Mouse (Mus musculus) E14TG2a.4 (cell line): ENCODE measurements around the gene Hscb.
"Not testable (repeated sequence)": the region's sequence is repeated elsewhere in the genome, so short reads cannot be mapped to it uniquely, and the experiment has no call there.

Experiments used
- H3K27me3 ChIP-seq: 2 replicates; pipeline ENCODE4 v1.6.1; 2014; ENCODE audit warnings: low read length, control low read depth; ENCODE audit not compliant: insufficient read depth
- H3K36me3 ChIP-seq: 2 replicates; pipeline ENCODE4 v1.6.1; 2014; ENCODE audit warnings: low read length, control low read depth; ENCODE audit not compliant: insufficient read depth
- H3K4me1 ChIP-seq: replicated peaks from 2 replicates; pipeline ENCODE4 v1.6.1; 2014; ENCODE audit warnings: low read depth, low read length, control low read depth
- H3K4me3 ChIP-seq: replicated peaks from 2 replicates; pipeline ENCODE4 v1.5.1; 2014; ENCODE audit warnings: mild to moderate bottlenecking, low read length
- H3K9me3 ChIP-seq: 2 replicates; pipeline ENCODE4 v1.6.1; 2014; ENCODE audit warnings: low read length, control low read depth
- CTCF ChIP-seq: conservative IDR thresholded peaks from 2 replicates; pipeline ENCODE4 v1.5.1; 2014; ENCODE audit warnings: low read length
- NANOG ChIP-seq: IDR thresholded peaks from 2 replicates; pipeline ENCODE4 v1.6.1; 2014; ENCODE audit warnings: borderline replicate concordance, low read length, mixed read lengths
- POU5F1 ChIP-seq: IDR thresholded peaks from 2 replicates; pipeline ENCODE4 v1.6.1; 2014; ENCODE audit warnings: low read length, borderline replicate concordance

Gene Hscb

DNA sequence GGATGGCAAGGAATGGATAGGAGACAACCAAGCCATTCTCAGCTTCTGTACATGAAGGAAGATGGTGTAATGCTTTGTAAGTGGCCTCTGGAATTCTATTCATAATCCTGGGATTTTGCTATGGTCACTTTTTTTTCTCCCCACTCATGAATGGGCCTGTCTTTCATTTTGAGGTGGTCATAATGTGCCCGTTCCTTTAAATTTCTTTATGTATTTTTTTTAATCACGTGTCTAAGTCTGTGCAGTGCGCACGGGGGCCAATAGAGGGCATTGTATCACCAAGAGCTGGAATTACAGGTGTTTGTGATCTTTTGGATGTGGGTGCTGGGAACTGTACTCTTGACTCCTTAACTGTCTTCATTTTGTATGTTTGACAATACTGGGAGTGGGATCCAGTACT lies 888 bp upstream of the Hscb start:
- H3K4me3 ChIP-seq = peak overlapping the region; percentile 90
- peaks cover 38% of the 10 kb centered on the region for H3K4me1 ChIP-seq
- H3K27me3 ChIP-seq = no peaks in the 10 kb centered on the region
- TF ChIP-seq CTCF = peak; percentile 82
- TF ChIP-seq POU5F1 = no peak
- peaks cover 25% of the 10 kb centered on the region for H3K36me3 ChIP-seq
- no peaks in the 10 kb centered on the region for H3K9me3 ChIP-seq

DNA sequence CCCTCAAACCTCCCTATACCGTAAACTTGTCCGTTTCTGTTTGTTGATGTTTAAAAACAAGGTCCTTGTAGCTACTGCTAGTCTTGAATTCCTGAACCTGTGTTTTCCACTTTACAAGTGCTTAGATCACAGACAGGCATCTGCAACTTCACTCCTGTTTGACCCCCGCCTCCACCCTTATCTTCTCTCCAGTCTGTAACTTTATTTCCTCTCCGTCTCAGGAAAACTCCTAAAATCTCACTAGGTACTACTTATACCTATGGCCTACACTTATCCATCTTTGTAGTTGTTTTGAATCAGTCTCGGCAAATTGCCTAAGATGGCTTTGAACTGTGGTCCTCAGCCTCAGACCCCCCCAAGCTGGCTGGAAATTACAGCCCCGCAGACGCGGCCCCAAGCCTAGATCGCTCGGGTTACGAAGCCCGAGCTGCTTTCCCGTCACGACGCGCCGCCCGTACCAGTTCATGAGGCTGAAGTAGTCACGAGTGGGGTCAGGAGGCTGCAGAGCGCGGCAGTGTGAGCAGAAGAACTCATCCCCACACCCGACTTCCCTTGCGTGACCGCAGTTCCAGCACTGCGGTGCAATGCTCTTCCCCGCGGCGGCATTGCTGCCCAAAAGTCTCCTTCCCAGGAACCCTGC lies 419 bp downstream of the Hscb start:
- no peaks in the 10 kb centered on the region for H3K27me3 ChIP-seq
- H3K4me1 ChIP-seq = peaks cover 40% of the 10 kb centered on the region
- TF ChIP-seq NANOG (no peak), CTCF (no peak), POU5F1 (no peak)
- peaks cover 34% of the 10 kb centered on the region for H3K36me3 ChIP-seq
- H3K4me3 ChIP-seq = peak overlapping the region; percentile 90
- H3K9me3 ChIP-seq = no peaks in the 10 kb centered on the region

DNA sequence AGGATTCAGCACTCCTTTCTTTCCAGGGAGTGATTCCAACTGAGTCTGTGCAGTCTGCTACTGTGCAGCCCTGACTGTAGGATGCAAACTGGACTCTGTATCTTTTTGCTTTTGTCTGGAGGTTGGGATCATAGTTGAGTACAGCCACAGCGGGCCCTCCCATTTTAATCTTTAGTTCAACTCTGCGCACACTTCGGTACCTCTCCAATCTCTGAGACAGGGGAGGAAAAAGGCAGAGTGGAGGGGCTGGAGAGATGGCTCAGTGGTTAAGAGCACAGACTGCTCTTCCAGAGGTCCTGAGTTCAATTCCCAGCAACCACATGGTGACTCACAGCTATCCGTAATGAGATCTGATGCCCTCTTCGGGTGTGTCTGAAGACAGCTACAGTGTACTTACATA lies 1.6 kb downstream of the Hscb start:
- H3K27me3 ChIP-seq, H3K4me3 ChIP-seq, H3K9me3 ChIP-seq: not testable (repeated sequence)
- Histone ChIP-seq H3K36me3 (peaks cover 40% of the 10 kb centered on the region), H3K4me1 (peaks cover 40% of the 10 kb centered on the region)

- Histone ChIP-seq H3K36me3 (peaks cover 24% of the 10 kb centered on the region), H3K9me3 (no peaks in the 10 kb centered on the region), H3K4me1 (peaks cover 32% of the 10 kb centered on the region), H3K27me3 (no peaks in the 10 kb centered on the region), H3K4me3 (no peak overlapping the region)
- TF ChIP-seq CTCF (peak; percentile 30), POU5F1 (no peak)
Observed at GRCm38 (mm10) chr5:110835959-110836358, 3.6 kb downstream of the Hscb start.

DNA sequence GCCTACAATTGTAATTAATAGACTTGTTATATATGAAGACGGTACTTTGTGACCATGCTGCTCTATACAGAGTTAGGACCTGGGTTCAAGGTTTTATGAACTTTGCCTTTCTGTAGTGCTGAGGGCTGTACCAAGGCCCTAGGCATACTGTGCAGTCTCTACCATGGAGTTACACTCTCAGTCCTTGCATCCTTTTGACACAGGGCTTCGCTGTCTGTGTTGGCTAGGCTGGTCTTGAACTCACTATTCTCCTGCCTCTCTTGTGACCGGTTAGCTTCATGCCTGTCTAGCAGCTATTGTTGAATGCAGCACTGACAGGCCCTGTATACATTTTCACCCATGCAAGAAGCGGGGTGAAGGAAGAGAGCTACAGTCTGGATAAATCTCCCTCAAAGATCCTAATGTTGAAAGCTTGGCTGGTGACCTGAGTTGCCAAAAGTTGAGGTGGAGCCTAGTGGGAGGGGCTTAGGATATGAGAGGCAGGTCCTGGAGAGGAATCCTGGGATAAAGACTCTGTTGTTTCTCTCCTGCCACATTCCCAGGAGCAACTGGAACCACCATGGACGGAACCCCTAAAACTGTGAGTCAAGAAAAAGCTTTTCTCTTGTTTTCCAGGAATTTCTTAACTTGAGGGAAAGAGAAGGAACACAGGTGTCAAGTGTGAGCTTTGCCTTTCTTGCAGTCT lies 8.4 kb downstream of the Hscb start:
- Histone ChIP-seq H3K27me3 (no peaks in the 10 kb centered on the region), H3K4me1 (peaks cover 17% of the 10 kb centered on the region), H3K36me3 (peaks cover 23% of the 10 kb centered on the region), H3K9me3 (no peaks in the 10 kb centered on the region), H3K4me3 (no peak overlapping the region)
- TF ChIP-seq NANOG (no peak), POU5F1 (no peak), CTCF (no peak)

DNA sequence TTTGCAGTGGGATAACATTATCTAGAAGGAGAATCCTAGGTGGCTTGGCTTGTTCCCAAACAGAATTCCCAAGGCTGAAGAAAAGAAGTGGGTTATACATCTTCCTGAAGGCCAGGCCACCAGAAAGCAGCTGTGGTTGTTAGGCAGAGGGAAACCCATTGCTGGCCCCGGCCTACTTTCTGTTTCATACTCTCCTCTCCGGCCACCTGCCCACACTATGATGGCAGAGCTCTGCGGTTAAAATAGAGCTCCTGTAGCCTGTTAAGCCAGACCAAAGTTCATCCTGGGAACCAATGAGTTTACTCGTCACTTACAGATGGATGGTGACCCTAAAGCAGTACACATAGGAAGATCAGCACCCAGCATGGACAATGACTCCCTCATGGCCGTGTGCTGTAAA lies 12.0 kb downstream of the Hscb start:
- no peaks in the 10 kb centered on the region for H3K36me3 ChIP-seq
- H3K27me3 ChIP-seq = no peaks in the 10 kb centered on the region
- TF ChIP-seq POU5F1 (no peak), NANOG (no peak), CTCF (no peak)
- H3K4me3 ChIP-seq = no peak overlapping the region
- H3K9me3 ChIP-seq = no peaks in the 10 kb centered on the region
- 0 out of 2 replicates have a peak, but pooled peaks cover 7% of the 10 kb centered on the region for H3K4me1 ChIP-seq

- Histone ChIP-seq H3K36me3 (no peaks in the 10 kb centered on the region), H3K4me3 (no peak overlapping the region), H3K4me1 (0 out of 2 replicates have a peak, but pooled peaks cover 7% of the 10 kb centered on the region), H3K9me3 (no peaks in the 10 kb centered on the region), H3K27me3 (no peaks in the 10 kb centered on the region)
- TF ChIP-seq NANOG (no peak), CTCF (no peak), POU5F1 (no peak)
Observed at GRCm38 (mm10) chr5:110826781-110827495, 12.6 kb downstream of the Hscb start.

DNA sequence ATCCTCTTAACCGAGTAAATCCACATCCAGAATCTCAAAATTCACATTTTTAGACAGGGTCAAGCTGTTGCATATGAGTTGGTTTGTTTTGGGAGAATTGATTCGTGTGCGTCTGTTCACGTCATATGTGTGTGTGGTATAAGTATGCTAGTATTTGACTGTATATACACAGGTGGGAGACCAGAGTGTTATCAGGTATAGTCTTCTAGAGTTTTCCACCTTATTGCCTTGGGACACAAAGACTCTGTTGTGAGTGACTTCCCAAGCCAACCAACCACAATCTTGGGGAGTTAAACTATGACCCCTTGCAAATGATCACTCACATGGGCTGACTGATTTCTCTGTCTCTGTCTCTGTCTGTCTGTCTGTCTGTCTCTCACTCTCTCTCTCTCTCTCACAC lies 15.2 kb downstream of the Hscb start:
- no peak for TF ChIP-seq POU5F1
- TF ChIP-seq CTCF = no peak
- no peak for TF ChIP-seq NANOG
- H3K4me1 ChIP-seq = no peaks in the 10 kb centered on the region
- no peak overlapping the region for H3K4me3 ChIP-seq

GRCm38 (mm10) chr5:110809667-110810325 lies 29.8 kb downstream of the Hscb start, which contains the start of gene Ulk1:
Ulk1 (minus strand) TSS chr5:110810097.
- H3K4me3 ChIP-seq = peak within 1 kb of the TSS; percentile 92
- TF ChIP-seq CTCF (no peak), NANOG (no peak), POU5F1 (no peak)
- peaks cover 66% of the 10 kb centered on the region for H3K4me1 ChIP-seq
- H3K36me3 ChIP-seq = peaks cover 34% of the 10 kb centered on the region
- H3K9me3 ChIP-seq = no peaks in the 10 kb centered on the region
- H3K27me3 ChIP-seq = no peaks in the 10 kb centered on the region

More for the DNA sequence above, 15.2 kb downstream of the Hscb start:
- Histone ChIP-seq H3K27me3 (no peaks in the 10 kb centered on the region), H3K9me3 (no peaks in the 10 kb centered on the region), H3K36me3 (no peaks in the 10 kb centered on the region)
